Mouse (Mus musculus) retina, embryonic 14.5 days (tissue): ENCODE results near the gene Pkd2l1.
A peak's percentile ranks its signal among the peaks of the same experiment; 100 is the strongest.

Experiments used
- DNase-seq: peaks from one replicate; pipeline ENCODE4 v3.0.0-alpha.2; 2015; ENCODE audit warnings: low spot score

Gene Pkd2l1

DNA sequence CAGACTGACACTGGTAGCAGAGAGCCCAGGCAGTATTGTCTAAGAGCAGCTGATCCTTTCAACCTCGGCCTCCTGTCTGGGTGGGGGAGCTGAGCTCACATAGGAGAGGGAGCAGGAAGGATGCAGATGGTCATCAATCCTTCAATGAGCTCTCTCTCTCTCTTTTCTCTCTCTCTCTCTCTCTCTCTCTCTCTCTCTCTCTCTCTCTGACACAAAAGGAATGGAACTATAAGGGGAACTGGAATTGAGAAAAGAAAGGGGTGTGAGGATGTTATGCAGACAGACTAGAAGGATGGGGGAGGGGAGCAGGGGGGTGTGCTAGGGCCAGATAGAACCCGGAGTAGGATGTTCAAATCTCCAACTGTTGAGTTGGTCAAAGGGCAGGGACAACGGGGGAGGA is at the start of gene Pkd2l1:
TSS of gene Pkd2l1 (minus strand) at position 101 of the 400 bp plus-strand sequence.
- no peak for DNase-seq

DNA sequence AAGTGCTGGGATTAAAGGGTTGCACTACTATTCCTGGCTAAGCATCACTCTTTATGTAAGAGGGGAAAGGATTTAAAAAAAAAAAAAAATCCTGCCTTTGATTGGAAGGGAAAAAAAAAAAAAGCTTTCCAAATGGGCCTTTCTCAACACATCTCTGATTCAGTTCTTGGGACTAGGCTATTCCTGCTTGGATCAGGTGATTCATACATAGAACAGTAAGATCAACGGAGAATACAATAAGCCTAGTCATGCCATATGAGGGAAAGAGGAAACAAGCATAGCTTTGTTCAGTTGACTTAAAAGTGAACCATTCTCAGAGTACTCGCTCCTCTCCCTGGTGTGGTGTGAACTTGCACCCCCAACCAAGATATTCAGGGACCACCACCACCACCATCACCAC is 46.7 kb upstream of the Pkd2l1 start:
- DNase-seq: no peak

DNA sequence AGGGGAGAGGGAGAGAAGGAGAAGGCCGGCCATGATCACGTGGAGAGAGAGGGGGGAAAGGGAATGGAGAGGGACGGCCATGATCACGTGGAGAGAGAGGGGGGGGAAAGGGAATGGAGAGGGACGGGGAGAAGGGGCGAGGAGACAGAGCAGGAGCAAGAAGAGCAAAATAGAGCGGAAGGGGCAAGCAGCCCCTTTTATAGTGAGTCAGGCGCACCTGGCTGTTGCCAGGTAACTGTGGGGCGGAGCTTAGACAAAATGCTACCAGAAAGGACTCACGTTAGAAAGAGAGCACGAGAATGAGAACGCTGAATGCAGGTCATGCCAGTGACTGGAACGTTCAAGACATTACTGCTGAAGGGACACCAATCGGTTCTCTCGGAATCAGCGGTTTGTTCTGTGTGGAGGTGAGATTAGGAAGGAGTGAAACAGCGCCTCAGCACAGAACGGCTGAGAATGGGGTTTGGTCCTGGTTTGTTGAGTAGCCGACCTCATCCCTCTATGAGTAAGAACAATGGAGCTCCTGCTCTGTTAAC is 45.3 kb upstream of the Pkd2l1 start:
- peak; percentile 37 for DNase-seq

DNA sequence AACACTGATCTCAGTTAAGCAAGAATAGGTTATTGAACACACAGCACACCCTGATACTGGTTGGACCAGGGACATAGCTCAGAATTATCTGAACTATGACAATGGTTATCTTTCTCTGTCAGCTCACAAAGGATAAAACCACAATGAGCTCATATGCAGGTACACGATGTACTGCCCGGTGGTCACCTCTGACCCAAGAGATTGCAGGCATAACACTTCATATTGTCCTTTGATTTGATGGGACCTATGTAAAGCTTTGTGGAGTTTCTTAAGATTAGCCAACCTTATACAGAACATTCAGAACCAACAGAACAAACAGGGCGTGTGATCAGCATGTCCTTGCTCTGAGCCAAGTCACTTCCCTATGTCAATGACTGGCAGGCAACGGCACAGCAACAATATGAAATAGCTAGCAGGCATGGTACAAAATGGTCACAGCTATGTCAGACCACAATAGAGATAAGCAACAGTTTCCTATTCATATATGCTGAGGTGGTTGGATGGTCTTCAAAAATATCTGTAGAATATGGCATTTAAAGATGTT is 39.4 kb upstream of the Pkd2l1 start:
- no peak for DNase-seq

DNA sequence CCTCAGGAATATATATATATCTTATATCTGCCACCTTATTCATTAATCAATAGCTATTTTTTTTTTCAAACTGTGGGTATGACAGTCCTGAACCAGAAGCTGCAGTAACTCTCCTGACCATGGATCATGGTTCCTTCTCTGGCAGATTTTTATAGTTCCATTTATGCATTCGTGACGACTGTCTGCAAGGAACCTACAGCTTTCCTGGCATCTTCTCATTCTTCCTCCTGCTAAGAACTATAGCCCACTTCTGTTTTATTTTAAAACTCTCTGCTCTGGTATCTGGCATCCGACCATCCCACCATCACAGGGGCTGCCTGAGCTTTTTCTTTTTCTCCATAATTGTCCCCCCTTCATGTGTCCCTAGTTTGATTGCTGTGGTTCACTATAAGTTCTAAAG is 38.0 kb upstream of the Pkd2l1 start:
- DNase-seq: no peak

DNA sequence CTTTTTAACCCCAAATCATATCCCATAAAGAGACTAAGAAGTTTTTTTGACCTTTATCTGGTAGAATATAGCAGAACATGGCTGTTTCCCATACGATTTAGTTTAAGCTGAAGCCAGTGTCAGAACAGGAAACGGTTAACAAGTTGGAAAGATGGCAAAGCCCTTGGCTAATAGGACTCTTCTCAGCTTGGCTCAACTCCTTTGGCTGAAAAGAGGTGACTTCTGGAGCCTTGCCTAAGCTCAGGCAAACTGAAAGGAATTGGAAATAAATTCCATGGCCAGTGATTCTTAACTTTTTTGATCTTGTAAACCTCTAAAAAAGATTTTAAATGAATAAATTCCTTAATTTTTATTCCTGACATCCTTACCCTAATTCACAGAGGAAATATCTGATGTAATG is 37.5 kb upstream of the Pkd2l1 start:
- no peak for DNase-seq

DNA sequence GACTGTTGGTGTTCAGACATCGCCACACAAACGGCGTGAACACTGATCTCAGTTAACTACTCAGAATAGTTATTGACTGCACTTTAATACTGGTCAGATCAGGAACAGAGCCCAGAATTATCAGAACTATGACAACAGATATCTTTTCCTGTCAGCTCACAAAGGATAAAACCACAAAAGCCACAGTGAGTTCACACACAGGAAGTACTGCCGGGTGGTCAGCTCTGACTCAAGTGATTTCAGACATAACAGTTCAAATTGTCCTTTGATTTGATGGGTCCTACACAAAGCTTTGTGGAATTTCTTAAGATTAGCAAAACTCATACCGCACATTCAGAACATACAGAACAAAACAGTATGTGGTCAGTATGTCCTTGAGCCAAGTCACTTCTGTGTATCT is 33.5 kb upstream of the Pkd2l1 start:
- DNase-seq: no peak

DNA sequence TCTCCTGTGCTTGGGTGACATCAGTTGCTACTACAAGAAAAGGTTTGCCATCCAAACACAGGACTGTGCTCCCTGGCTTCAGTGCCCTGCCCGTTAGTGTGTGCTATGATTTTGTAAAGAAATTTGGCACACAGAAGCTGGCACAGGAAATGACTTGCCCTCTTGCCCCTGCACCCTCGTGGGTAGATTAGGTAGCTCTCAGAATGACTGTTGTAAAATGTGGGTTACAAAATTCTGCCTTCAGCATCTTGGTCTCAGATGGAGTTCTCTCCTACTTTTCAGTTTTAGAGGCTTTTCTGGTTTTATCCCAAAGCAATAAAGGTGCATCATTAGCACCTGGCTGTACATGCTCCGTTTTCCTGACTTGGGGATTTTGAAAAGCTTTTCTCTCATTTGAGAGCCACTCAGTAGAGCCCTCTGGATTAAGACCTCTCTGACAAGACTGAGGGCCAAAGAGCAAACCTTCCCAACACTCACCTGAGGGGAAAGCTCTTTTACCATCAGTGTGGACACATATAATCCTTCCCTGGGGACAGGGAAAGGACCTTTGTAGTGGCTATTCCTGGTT is 25.8 kb upstream of the Pkd2l1 start:
- no peak for DNase-seq

DNA sequence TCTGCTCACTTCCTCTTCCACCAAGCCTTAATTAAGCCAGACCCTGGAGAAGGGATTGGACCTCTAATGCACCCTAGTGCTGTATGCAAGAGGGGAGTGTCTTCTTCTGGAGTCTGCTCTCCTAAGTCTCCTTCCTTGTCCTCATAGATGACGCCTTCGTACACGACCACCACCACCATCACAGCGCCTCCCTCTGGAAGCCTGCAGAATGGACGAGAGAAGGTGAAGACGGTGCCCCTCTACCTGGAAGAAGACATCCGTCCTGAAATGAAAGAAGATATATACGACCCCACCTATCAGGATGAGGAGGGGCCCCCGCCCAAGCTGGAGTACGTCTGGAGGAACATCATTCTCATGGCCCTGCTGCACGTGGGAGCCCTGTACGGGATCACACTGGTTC is 23.0 kb upstream of the Pkd2l1 start:
- no peak for DNase-seq

DNA sequence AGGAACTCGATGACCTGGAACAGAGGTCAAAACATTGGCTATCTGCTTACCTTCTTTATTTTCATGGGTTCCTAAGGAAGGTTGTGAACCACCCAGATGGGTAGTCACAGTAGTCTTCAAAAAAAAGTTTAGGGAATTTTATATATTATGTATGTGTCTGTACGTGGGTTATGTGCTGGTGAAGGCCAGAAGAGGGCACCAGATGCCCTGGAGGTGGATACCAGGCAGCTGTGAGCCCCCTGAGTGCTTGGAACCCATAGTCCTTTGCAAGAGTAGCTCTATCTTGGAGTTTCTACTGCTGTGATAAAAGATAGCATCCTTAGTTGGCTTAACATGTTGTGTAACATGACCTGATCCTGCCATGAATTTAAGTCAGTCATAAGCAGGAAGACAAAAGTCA is 14.8 kb upstream of the Pkd2l1 start:
- no peak for DNase-seq

DNA sequence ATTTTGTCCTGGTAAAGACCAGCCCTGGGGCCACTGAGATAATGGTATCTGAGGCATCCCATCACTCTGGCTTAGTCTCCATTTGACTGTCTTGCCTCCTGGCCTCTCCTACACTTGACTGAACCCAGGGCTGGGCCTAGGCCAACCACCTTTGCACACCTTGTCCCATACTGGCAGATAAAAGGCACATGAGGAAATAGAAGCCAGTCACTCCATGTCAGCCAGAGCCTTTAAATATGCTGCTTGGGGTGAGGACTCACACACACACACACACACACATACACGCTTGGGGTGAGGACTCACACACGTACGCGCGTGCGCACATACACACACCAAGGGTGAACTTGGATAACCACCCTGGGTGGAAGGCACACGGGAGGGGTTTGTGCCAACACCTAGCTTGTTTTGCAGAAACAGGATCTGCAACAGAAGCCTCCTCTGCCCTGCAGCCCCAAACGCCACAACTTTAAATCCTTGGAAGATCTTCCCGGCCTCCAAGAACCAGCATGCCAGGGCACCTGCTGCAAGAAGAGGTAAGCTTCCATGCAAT is 10.8 kb upstream of the Pkd2l1 start, which contains the start of gene Scd3:
TSS of gene Scd3 (plus strand) at position 255 of the 550 bp plus-strand sequence.
- DNase-seq: no peak

DNA sequence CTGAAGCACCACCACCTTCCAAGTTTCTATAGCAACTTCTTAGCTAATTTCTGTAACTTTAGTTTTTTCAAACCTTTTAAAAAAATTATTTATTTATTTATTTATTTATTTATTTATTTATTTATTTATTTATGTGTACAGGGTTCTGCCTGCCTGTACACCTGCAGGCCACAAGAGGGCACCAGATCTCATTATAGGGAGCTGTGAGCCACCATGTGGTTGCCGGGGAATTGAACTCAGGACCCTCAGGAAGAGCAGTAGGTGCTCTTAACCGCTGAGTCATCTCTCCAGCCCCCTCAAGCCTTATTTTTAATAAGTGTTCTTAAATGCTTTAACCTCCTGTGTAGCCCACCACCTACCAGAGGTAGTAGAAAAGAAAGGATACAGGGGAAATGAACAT is 6.7 kb upstream of the Pkd2l1 start:
- DNase-seq: peak; percentile 40

DNA sequence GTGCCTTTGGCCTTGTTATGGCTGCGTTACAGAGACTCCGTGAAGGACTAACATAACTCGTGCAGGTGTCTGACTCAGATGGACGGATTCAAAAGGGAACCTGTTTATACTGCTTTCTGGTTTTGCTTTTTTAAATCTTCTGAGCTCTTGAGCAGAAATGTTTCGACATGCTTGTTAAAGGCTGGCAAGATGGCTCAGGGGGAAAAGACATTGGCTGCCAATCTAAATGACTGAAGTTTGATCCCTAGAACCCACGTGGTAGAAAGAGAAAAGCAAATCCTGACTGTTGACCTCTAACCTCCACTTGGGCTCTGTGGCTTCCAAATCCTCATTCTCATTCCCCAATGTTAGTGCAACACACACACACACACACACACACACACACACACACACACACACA is 6.3 kb upstream of the Pkd2l1 start:
- DNase-seq: no peak

DNA sequence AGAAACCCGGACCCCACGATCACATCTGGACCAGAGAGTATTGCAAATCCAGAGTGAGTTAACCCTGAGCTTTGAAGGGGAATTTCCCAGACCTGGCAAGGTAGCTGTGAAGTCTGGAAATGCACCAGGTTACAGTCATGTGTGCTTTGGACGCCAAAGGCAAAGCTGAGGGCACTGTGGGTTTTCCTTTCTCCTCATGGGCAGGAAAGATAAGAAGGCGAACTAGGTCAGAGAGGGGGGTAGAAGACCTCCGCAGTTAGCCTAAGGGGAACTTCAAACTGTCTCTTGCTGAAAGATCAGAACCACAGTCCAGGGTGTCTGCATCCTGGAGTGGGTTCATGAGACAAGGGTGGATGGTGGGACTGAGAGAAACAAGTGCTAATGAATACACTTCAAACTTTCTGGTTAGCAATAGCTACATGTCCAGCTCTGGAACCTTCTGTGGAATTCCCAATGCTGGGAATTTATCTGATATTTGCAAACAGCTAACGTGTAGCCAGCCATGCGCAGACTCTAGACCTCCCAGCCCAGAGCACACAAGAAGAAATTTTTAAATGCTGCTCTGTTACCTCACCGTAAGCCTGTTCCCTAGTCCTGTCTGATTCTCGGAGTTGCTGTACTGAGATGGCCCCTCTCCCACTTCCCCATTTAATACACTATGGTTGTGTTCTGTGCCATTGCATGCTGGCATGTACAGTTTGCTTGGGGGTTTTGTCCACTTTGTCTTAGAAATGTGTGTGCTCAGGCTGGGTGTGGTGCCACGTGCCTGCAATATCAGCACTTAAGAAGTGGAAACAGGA is 5.0 kb upstream of the Pkd2l1 start:
- DNase-seq: no peak

DNA sequence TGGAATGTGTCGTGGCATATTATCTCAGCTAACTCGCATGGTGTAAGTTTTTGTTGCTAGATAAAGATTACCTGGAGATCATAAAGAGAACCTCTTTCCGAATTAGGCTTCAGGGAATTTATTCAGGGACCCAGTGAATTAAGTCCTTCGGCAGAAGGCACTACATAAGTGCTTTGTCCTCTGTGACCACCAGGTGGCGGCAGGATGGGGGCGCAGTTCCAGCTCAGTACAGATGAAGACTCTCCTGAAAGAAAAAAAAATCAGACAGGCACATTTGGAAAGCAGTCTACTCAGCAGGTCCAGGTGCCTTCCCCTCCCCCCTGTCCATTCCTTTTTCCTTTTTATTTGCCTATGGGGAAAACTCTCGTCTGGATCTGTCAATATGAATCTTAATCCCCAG is 2.9 kb upstream of the Pkd2l1 start:
- peak; percentile 84 for DNase-seq

DNA sequence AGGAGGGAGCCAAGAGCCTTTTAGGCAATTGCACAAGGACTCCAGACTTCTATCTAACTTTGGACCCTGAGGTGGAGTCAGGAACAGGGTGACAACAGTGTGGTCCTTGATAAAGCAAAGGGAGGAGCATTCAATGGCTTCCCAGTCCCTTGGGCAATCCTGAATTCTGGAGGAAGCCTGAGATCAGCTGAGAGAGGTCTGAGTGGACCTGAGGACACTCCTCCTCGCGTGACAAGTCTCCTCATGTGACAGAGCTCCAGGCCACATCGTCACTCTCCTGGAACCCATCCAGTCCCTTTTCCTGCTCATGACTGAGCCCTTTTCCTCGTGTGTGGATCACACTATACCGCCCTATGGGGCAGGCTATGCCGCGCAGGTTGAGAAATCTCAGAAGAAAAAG is 1.7 kb upstream of the Pkd2l1 start:
- no peak for DNase-seq

DNA sequence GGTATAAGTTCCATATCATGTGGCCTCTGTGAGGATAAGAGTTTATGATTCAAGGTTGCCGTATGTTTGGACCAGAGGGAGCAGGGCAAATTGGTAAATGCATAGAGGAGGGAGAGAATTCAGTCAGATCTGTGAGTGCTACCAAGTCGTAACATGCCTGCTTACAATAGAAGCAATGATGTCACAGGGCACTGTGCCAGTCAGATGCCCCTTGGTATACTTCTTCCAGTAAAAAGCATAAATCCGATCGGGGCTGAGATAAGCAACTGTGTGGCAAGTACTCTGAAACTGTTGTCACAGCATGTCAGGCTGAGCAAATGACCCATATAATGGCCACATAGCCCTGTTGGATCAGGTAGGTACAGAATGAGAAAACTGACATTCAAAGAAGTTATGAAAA is 3.2 kb downstream of the Pkd2l1 start:
- DNase-seq: no peak

DNA sequence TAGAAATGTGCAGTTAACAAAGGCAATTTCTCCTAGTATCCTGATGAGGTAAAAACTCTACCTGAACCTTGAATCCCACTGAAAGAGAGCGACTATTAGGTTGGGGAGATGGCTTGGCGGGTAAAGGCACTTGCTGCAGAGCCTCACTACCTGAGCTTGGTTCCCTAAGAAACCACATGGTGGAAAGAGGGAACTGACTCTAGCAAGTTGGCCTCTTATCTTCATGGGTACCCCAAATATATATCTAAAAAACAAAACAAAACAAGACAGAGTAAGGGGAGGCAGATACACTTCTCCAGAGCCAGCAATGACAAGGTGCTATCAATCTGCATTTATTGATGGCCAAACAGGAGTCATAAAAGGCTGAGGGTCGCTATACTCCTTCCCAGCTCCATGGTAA is 8.3 kb downstream of the Pkd2l1 start:
- DNase-seq: no peak

DNA sequence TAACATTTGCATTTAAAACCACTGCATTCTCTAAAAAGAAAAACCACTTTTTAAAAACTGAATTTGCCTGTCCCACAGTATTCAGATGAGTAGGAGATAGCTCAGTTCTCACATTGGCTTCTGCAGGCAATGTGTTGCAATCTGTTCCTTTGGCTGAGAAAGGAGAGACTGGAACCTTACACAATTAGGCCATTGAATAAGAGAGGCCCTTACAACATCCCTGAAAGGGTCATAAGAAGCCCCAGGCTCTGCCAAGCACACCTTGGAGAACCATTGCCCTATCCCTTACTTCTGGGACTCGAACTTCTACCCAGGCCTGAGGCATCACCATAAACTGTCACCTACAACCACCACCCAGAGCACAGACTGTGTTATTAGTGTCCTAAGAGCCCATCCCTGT is 11.7 kb downstream of the Pkd2l1 start:
- no peak for DNase-seq

DNA sequence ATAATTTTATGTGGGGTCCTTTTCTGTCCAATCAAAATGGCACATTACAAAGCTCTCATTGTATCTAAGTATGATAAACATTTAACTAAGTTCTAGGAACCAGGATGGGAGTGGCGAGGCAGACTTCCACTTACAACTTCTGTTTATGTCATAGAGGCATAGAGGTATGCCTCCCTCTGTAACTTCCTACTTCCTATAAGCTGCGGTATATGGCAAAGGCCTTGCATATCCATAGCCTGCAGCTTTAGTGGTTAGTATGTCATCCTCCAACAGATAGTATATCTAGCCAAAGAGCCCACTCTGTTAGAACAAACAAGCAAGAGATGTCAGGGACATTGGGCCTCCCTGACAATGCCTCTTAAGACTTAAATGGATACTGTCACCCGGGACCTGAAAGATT is 15.5 kb downstream of the Pkd2l1 start:
- no peak for DNase-seq

DNA sequence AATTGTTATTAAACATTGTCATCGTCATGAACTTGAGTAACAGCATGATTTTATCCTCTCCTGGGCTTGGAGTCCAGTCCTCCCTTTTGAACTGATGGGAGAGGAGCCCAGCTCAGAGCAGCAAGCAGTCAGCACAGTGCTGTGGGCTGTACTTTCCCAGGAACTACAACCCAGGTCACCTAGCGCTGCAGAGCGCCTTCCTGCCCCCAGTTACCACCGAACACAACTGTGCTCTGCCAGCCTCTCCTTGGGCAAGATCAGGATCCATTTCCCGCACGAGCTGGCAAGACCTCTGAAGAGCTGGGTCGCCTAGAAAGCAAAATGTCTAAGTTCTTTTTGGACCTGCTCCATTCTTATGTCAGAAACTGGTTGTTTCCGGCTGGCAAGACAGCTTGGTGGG is 17.4 kb downstream of the Pkd2l1 start:
- DNase-seq: no peak

DNA sequence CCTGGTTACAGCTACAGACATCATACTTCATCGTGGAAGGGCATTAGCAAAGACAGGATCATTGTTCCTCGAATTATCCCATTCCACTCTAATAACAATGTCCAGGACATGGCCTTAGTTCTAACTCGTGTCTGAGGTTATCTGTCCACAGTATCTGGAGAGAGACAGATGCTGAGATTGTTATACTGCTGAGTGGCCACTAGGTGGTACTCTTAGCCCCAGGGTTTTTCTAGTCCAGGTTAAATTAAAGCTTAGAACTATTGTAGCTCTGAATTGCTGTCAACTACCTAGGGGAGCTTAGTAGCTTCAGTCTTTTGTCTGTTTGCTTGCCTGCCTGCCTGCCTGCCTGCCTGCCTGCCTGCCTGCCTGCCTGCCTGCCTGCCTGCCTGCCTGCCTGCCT is 30.7 kb downstream of the Pkd2l1 start:
- DNase-seq: peak; percentile 75

DNA sequence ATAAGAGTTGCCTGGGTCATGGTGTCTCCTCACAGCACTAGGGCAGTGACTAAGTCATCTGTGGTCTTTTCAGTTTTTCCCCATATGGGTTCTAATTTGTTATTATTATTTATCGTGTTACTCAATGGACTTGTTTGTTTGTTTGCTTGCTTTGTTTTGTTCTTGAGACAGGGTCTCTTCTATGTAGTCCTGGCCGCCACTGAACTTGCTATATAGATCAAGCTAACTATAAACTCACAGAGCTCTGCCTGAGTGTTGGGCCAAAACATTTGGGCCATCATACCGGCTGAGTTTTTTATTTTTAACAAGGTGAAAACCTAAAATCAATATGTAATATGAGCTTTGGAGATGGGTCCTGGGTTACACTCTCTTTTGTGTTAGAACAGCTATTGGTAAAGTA is 32.9 kb downstream of the Pkd2l1 start:
- DNase-seq: no peak
